Mouse (Mus musculus): Measurements from ENCODE around the gene Setd7. TPM values are rescaled to one million over a fixed set of nuclear protein-coding genes. Genes with fewer than 3 reads are reported as not detected.

Gene Setd7
- total and polyA plus RNA-seq, 3 experiments, result 11.3 to 37.9 (median 15.3) TPM

GRCm38 (mm10) chr3:51517878-51518762 is 42.6 kb downstream of the Setd7 start (continued):
- TF ChIP-seq ZC3H11A (IDR thresholded peaks at IDR 0.05; ENCODE audit: low read depth, low read length), result no peak
- TF ChIP-seq USF2 (IDR thresholded peaks at IDR 0.05; ENCODE audit: borderline replicate concordance in 1 of 2, insufficient read depth in 1 of 2, low read depth in 1 of 2, low read length in 2 of 2), result no peak
- TF ChIP-seq TAL1 (IDR thresholded peaks at IDR 0.05; ENCODE audit: low read length), result no peak
- no peak; the same call in 1 of the 2 replicates for TF ChIP-seq ZNF384 (IDR thresholded peaks at IDR 0.05; ENCODE audit: low read depth, low read length)
- no peak for TF ChIP-seq MEF2A (IDR thresholded peaks at IDR 0.05; ENCODE audit: extremely low read depth, insufficient replicate concordance, low read depth, low read length, poor library complexity, severe bottlenecking)
- TF ChIP-seq SIN3A (IDR thresholded peaks at IDR 0.05; ENCODE audit: low read length), result peak; percentile 64; the same call in 1 of the 2 replicates
- TF ChIP-seq CHD1 (IDR thresholded peaks at IDR 0.05; ENCODE audit: low read depth, low read length), result peak; percentile 70; the same call in 1 of the 2 replicates
- no peak for TF ChIP-seq UBTF (IDR thresholded peaks at IDR 0.05; ENCODE audit: borderline replicate concordance, insufficient read depth, low read depth, low read length)
- no peak for TF ChIP-seq CTCF (IDR thresholded peaks at IDR 0.05 in 2 of 3, conservative IDR thresholded peaks at IDR 0.05 in 1 of 3; ENCODE audit: control insufficient read depth in 1 of 3, insufficient read depth in 1 of 3, low read depth in 2 of 3, low read length in 3 of 3, poor library complexity in 1 of 3, severe bottlenecking in 1 of 3)
- peak; percentile 17; the same call in 1 of the 2 replicates for TF ChIP-seq MXI1 (IDR thresholded peaks at IDR 0.05; ENCODE audit: low read depth, low read length)
- TF ChIP-seq SMC3 (IDR thresholded peaks at IDR 0.05; ENCODE audit: low read depth, low read length), result no peak
- TF ChIP-seq POLR2A (IDR thresholded peaks at IDR 0.05; ENCODE audit: control insufficient read depth in 1 of 2, insufficient read depth in 1 of 2, low read depth in 1 of 2, low read length in 2 of 2, poor library complexity in 1 of 2), result peak in 1 of 2 experiments; percentile 57; a peak in 3 of 4 replicates
- TF ChIP-seq RAD21 (IDR thresholded peaks at IDR 0.05; ENCODE audit: low read depth, low read length), result no peak
- TF ChIP-seq MYB (IDR thresholded peaks at IDR 0.05; ENCODE audit: low read depth, low read length), result peak; percentile 39; the same call in 1 of the 2 replicates
- TF ChIP-seq TCF12 (IDR thresholded peaks at IDR 0.05; ENCODE audit: low read depth, low read length), result peak; percentile 24; the same call in 1 of the 2 replicates
- TF ChIP-seq TBP (IDR thresholded peaks at IDR 0.05; ENCODE audit: low read depth, low read length), result no peak; the same call in 1 of the 2 replicates
- no peak for TF ChIP-seq KAT2A (conservative IDR thresholded peaks at IDR 0.05; ENCODE audit: low read depth, low read length)
- TF ChIP-seq GATA1 (IDR thresholded peaks at IDR 0.05; ENCODE audit: low read depth, low read length), result no peak
- no peak for TF ChIP-seq MAX (IDR thresholded peaks at IDR 0.05; ENCODE audit: low read length)

- Histone ChIP-seq H3K4me3 (ENCODE audit: control insufficient read depth in 1 of 2, insufficient read depth in 1 of 2, low read depth in 2 of 2, low read length in 2 of 2) (peak overlapping the region; percentile 32 to 37; a peak in 2 of 4 replicates), H3K27me3 (ENCODE audit: control insufficient read depth in 1 of 2, insufficient read depth in 2 of 2, low read length in 2 of 2) (no peaks in the 10 kb centered on the region), H3K9ac (ENCODE audit: control insufficient read depth, low read depth, low read length, poor library complexity, severe bottlenecking) (peak overlapping the region; percentile 61), H3K9me3 (replicated peaks; ENCODE audit: insufficient read depth, low read length) (no peaks in the 10 kb centered on the region), H3K36me3 (ENCODE audit: control insufficient read depth in 1 of 2, insufficient read depth in 2 of 2, low read length in 2 of 2) (peaks cover 0 to 21% of the 10 kb centered on the region in 2 experiments; a peak in 3 of 4 replicates), H3K27ac (ENCODE audit: control insufficient read depth, low read depth, low read length) (peak overlapping the region; percentile 98), H3K79me2 (ENCODE audit: control insufficient read depth, insufficient read depth, low read length, poor library complexity) (no peaks in the 10 kb centered on the region), H3K4me1 (ENCODE audit: control insufficient read depth in 1 of 2, insufficient read depth in 2 of 2, low read length in 2 of 2) (peaks cover 8 to 19% of the 10 kb centered on the region in 2 experiments; a peak in 3 of 4 replicates)
- DNase-seq (ENCODE audit: low read depth, low spot score), result peak; percentile 70
- no peak for TF ChIP-seq KAT2A (conservative IDR thresholded peaks at IDR 0.05; ENCODE audit: low read depth, low read length)
- peak; percentile 11; the same call in 1 of the 2 replicates for TF ChIP-seq MXI1 (IDR thresholded peaks at IDR 0.05; ENCODE audit: low read depth, low read length)
- peak; percentile 53 for TF ChIP-seq SIN3A (IDR thresholded peaks at IDR 0.05; ENCODE audit: low read length)
- no peak for TF ChIP-seq CTCF (IDR thresholded peaks at IDR 0.05 in 2 of 3, conservative IDR thresholded peaks at IDR 0.05 in 1 of 3; ENCODE audit: control insufficient read depth in 1 of 3, insufficient read depth in 1 of 3, low read depth in 2 of 3, low read length in 3 of 3, poor library complexity in 1 of 3, severe bottlenecking in 1 of 3)
- TF ChIP-seq POLR2A (IDR thresholded peaks at IDR 0.05; ENCODE audit: control insufficient read depth in 1 of 2, insufficient read depth in 1 of 2, low read depth in 1 of 2, low read length in 2 of 2, poor library complexity in 1 of 2), result no peak
- no peak for TF ChIP-seq MYC (IDR thresholded peaks at IDR 0.05; ENCODE audit: low read depth, low read length)
- peak; percentile 55 for TF ChIP-seq TCF12 (IDR thresholded peaks at IDR 0.05; ENCODE audit: low read depth, low read length)
- TF ChIP-seq EP300 (IDR thresholded peaks at IDR 0.05; ENCODE audit: low read depth in 1 of 2, low read length in 2 of 2), result peak; percentile 48 to 83
- peak; percentile 85 for TF ChIP-seq ZNF384 (IDR thresholded peaks at IDR 0.05; ENCODE audit: low read depth, low read length)
- TF ChIP-seq MYB (IDR thresholded peaks at IDR 0.05; ENCODE audit: low read depth, low read length), result 0 out of 2 replicates have a peak, but pooled peaks have one; percentile 27
- TF ChIP-seq GATA1 (IDR thresholded peaks at IDR 0.05; ENCODE audit: low read depth, low read length), result peak; percentile 70
- TF ChIP-seq ETS1 (IDR thresholded peaks at IDR 0.05; ENCODE audit: low read depth, low read length), result peak; percentile 62
These were observed 43.2 kb downstream of the Setd7 start for GRCm38 (mm10) chr3:51517467-51517866.
